Mouse (Mus musculus): ENCODE results near the gene Trrap.

DNA sequence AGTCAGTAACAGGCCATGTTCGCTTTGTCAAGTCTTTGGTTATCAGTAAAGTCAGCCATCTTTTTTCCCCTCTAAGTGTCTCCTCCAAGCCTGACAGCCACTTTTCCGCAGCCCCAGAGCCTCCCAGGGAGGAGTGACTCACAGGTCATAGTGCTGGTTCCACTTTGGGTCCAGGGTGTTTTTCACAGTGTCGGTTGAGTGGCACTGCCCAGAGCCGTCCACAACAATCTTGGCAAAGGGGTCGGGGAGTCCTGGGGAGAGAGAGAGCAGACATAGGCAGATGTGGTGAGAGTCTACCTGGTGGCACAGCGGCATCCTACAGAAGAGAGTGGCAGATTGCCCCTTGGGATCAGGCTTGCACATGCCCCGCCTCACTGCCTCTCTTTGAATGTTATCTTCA, 133.5 kb downstream of the Trrap start:
- TF ChIP-seq CTCF (conservative IDR thresholded peaks at IDR 0.05; ENCODE audit: low read length) = no peak
- TF ChIP-seq POU5F1 (IDR thresholded peaks at IDR 0.05; ENCODE audit: borderline replicate concordance, low read length) = no peak
- no peak for TF ChIP-seq NANOG (IDR thresholded peaks at IDR 0.05; ENCODE audit: borderline replicate concordance, low read length)
